Mouse (Mus musculus) intestine, embryonic 16.5 days (tissue): Measurements from ENCODE around the gene Emsy. TPM values are rescaled to one million over a fixed set of nuclear protein-coding genes. Genes with fewer than 3 reads are reported as not detected.

ENCODE experiments used
- ATAC-seq: fragments of 200-750 bp; cut with Nextera tagmentation; 2 replicates; pipeline ENCODE4 v1.8.0; 2017; ENCODE audit warnings: moderate TSS enrichment, moderate library complexity
- H3K27ac ChIP-seq: fragments of 300-500 bp; sonication (generic); 2 replicates; pipeline ENCODE4 v1.5.1; 2014; ENCODE audit warnings: mild to moderate bottlenecking, low read length
- H3K27me3 ChIP-seq: fragments of 300-500 bp; sonication (generic); replicated peaks from 2 replicates; pipeline ENCODE4 v1.6.1; 2014; ENCODE audit warnings: low read length, control low read depth, mixed read lengths; ENCODE audit not compliant: control insufficient read depth, insufficient read depth
- H3K36me3 ChIP-seq: fragments of 300-500 bp; sonication (generic); 2 replicates; pipeline ENCODE4 v1.6.1; 2014; ENCODE audit warnings: low read length, control low read depth; ENCODE audit not compliant: control insufficient read depth, insufficient read depth
- H3K4me1 ChIP-seq: fragments of 300-500 bp; sonication (generic); 2 replicates; pipeline ENCODE4 v1.6.1; 2014; ENCODE audit warnings: low read length, control low read depth, mixed read lengths; ENCODE audit not compliant: control insufficient read depth, insufficient read depth
- H3K4me2 ChIP-seq: fragments of 300-500 bp; sonication (generic); 2 replicates; pipeline ENCODE4 v1.6.1; 2014; ENCODE audit warnings: low read depth, low read length, control low read depth
- H3K4me3 ChIP-seq: fragments of 300-500 bp; sonication (generic); 2 replicates; pipeline ENCODE4 v1.5.1; 2014; ENCODE audit warnings: mild to moderate bottlenecking, low read length
- H3K9ac ChIP-seq: fragments of 300-500 bp; sonication (generic); 2 replicates; pipeline ENCODE4 v1.6.1; 2014; ENCODE audit warnings: low read depth, low read length
- H3K9me3 ChIP-seq: fragments of 300-500 bp; sonication (generic); 2 replicates; pipeline ENCODE4 v1.6.1; 2016; ENCODE audit warnings: low read length, control low read depth; ENCODE audit not compliant: control insufficient read depth
- WGBS: fragments of 180-500 bp; shearing (Covaris S2); extraction: QIAGEN DNeasy Blood & Tissue Kit; methylation state at CpG from one replicate; pipeline ENCODE4 v1.1.7; 2014; 5-methylcytosine and 5-hydroxymethylcytosine counted together
- polyA plus RNA-seq: library from polyadenylated mRNA; unstranded; fragments of >200 nt; fragmentation: Nextera tagmentation; extraction: Ambion mirVana; gene quantifications from 2 replicates; pipeline ENCODE4 v1.2.1, GENCODE M21; 2015

The Emsy gene
- polyA plus RNA-seq, 1 experiment from 2014 or later, result 16.3 TPM

- Histone ChIP-seq H3K27ac (peak overlapping the region; percentile 71), H3K27me3 (no peaks in the 10 kb centered on the region), H3K4me2 (peak overlapping the region; percentile 49), H3K9me3 (no peaks in the 10 kb centered on the region), H3K4me1 (peaks cover 11% of the 10 kb centered on the region; the same call in 1 of the 2 replicates), H3K4me3 (peak overlapping the region; percentile 21), H3K36me3 (no peaks in the 10 kb centered on the region), H3K9ac (peak overlapping the region; percentile 55)
- peak; percentile 76 for ATAC-seq
- WGBS, result 29% methylated on average over 24 of the region's 24 CpGs
Measured at GRCm38 (mm10) chr7:98692761-98693546, 36.4 kb upstream of the Emsy start.

- no peak overlapping the region for H3K9ac ChIP-seq
- H3K36me3 ChIP-seq, result no peaks in the 10 kb centered on the region
- no peaks in the 10 kb centered on the region for H3K9me3 ChIP-seq
- 25% methylated on average over 3 of the region's 3 CpGs for WGBS
- H3K27ac ChIP-seq, result peak overlapping the region; percentile 20; the same call in 1 of the 2 replicates
- no peaks in the 10 kb centered on the region for H3K27me3 ChIP-seq
- no peak overlapping the region for H3K4me2 ChIP-seq
- H3K4me1 ChIP-seq, result peaks cover 11% of the 10 kb centered on the region; the same call in 1 of the 2 replicates
- ATAC-seq, result peak; percentile 68
- H3K4me3 ChIP-seq, result no peak overlapping the region
Measured at GRCm38 (mm10) chr7:98690831-98691230, 34.2 kb upstream of the Emsy start.

- Histone ChIP-seq H3K27ac (no peak overlapping the region), H3K9me3 (no peaks in the 10 kb centered on the region)
- WGBS, result 72% methylated on average over 1 of the region's 1 CpGs
Measured at GRCm38 (mm10) chr7:98690126-98690525, 33.5 kb upstream of the Emsy start.

GRCm38 (mm10) chr7:98685895-98686294 is 29.3 kb upstream of the Emsy start:
- Histone ChIP-seq H3K9me3 (no peaks in the 10 kb centered on the region), H3K27me3 (no peaks in the 10 kb centered on the region), H3K4me1 (0 out of 2 replicates have a peak, but pooled peaks cover 2% of the 10 kb centered on the region), H3K9ac (no peak overlapping the region), H3K4me2 (no peak overlapping the region; the same call in 1 of the 2 replicates), H3K4me3 (no peak overlapping the region), H3K27ac (no peak overlapping the region), H3K36me3 (no peaks in the 10 kb centered on the region)
- peak; percentile 68 for ATAC-seq
- 38% methylated on average over 13 of the region's 13 CpGs for WGBS

More at GRCm38 (mm10) chr7:98690126-98690525, 33.5 kb upstream of the Emsy start:
- Histone ChIP-seq H3K4me3 (no peak overlapping the region), H3K9ac (no peak overlapping the region), H3K36me3 (no peaks in the 10 kb centered on the region), H3K4me2 (no peak overlapping the region), H3K27me3 (no peaks in the 10 kb centered on the region), H3K4me1 (peaks cover 11% of the 10 kb centered on the region; the same call in 1 of the 2 replicates)
- no peak for ATAC-seq

- Histone ChIP-seq H3K4me2 (no peak overlapping the region), H3K4me1 (peaks cover 3% of the 10 kb centered on the region; the same call in 1 of the 2 replicates), H3K9me3 (no peaks in the 10 kb centered on the region), H3K9ac (no peak overlapping the region), H3K27ac (no peak overlapping the region), H3K27me3 (no peaks in the 10 kb centered on the region), H3K4me3 (no peak overlapping the region), H3K36me3 (no peaks in the 10 kb centered on the region)
- no peak for ATAC-seq
- 90% methylated on average over 10 of the region's 10 CpGs for WGBS
Measured at GRCm38 (mm10) chr7:98682821-98683220, 26.2 kb upstream of the Emsy start.

GRCm38 (mm10) chr7:98680691-98681090 is 24.1 kb upstream of the Emsy start:
- Histone ChIP-seq H3K27me3 (no peaks in the 10 kb centered on the region), H3K9me3 (no peaks in the 10 kb centered on the region), H3K27ac (no peak overlapping the region), H3K4me1 (peaks cover 3% of the 10 kb centered on the region; the same call in 1 of the 2 replicates), H3K9ac (no peak overlapping the region), H3K36me3 (no peaks in the 10 kb centered on the region), H3K4me2 (no peak overlapping the region), H3K4me3 (no peak overlapping the region)
- no peak for ATAC-seq
- WGBS, result 72% methylated on average over 2 of the region's 2 CpGs

GRCm38 (mm10) chr7:98678441-98678840 is 21.9 kb upstream of the Emsy start:
- ATAC-seq, result no peak
- H3K4me1 ChIP-seq, result peaks cover 3% of the 10 kb centered on the region; the same call in 1 of the 2 replicates
- H3K27me3 ChIP-seq, result no peaks in the 10 kb centered on the region
- H3K36me3 ChIP-seq, result no peaks in the 10 kb centered on the region
- no peak overlapping the region for H3K4me2 ChIP-seq
- H3K9me3 ChIP-seq, result no peaks in the 10 kb centered on the region
- no peak overlapping the region for H3K27ac ChIP-seq
- H3K4me3 ChIP-seq, result no peak overlapping the region
- 48% methylated on average over 7 of the region's 7 CpGs for WGBS
- H3K9ac ChIP-seq, result no peak overlapping the region

GRCm38 (mm10) chr7:98677511-98677910 is 20.9 kb upstream of the Emsy start:
- Histone ChIP-seq H3K4me2 (no peak overlapping the region), H3K9me3 (no peaks in the 10 kb centered on the region), H3K27ac (no peak overlapping the region), H3K4me1 (peaks cover 3% of the 10 kb centered on the region; the same call in 1 of the 2 replicates), H3K36me3 (no peaks in the 10 kb centered on the region), H3K4me3 (no peak overlapping the region), H3K9ac (no peak overlapping the region), H3K27me3 (no peaks in the 10 kb centered on the region)
- ATAC-seq, result no peak
- 81% methylated on average over 2 of the region's 2 CpGs for WGBS

GRCm38 (mm10) chr7:98674344-98674743 is 17.8 kb upstream of the Emsy start:
- H3K4me2 ChIP-seq, result no peak overlapping the region
- ATAC-seq, result no peak
- WGBS, result 59% methylated on average over 4 of the region's 4 CpGs
- H3K4me3 ChIP-seq, result no peak overlapping the region
- no peaks in the 10 kb centered on the region for H3K36me3 ChIP-seq
- H3K4me1 ChIP-seq, result peaks cover 12% of the 10 kb centered on the region
- H3K9me3 ChIP-seq, result no peaks in the 10 kb centered on the region
- no peak overlapping the region for H3K27ac ChIP-seq
- no peak overlapping the region for H3K9ac ChIP-seq
- no peaks in the 10 kb centered on the region for H3K27me3 ChIP-seq
